Mouse (Mus musculus) forebrain, embryonic 16.5 days (tissue): ENCODE measurements around the gene Spast. TPM values are rescaled to one million over a fixed set of nuclear protein-coding genes. Genes with fewer than 3 reads are reported as not detected.
A peak's percentile ranks its signal among the peaks of the same experiment; 100 is the strongest.
"Not testable (repeated sequence)": the region's sequence is repeated elsewhere in the genome, so short reads cannot be mapped to it uniquely, and the experiment has no call there.

Source experiments
- ATAC-seq: fragments of 200-750 bp; cut with Nextera tagmentation; 2 replicates; pipeline ENCODE4 v1.8.0; 2017; ENCODE audit warnings: mild to moderate bottlenecking, moderate library complexity
- H3K27ac ChIP-seq: fragments of 300-500 bp; sonication (generic); 2 replicates; pipeline ENCODE4 v1.5.1; 2014; ENCODE audit warnings: low read length, control low read depth
- H3K27me3 ChIP-seq: fragments of 300-500 bp; sonication (generic); replicated peaks from 2 replicates; pipeline ENCODE4 v1.6.1; 2014; ENCODE audit warnings: low read length; ENCODE audit not compliant: control insufficient read depth, insufficient read depth
- H3K36me3 ChIP-seq: fragments of 300-500 bp; sonication (generic); 2 replicates; pipeline ENCODE4 v1.6.1; 2014; ENCODE audit not compliant: control insufficient read depth, insufficient read depth
- H3K4me1 ChIP-seq: fragments of 300-500 bp; sonication (generic); replicated peaks from 2 replicates; pipeline ENCODE4 v1.6.1; 2014; ENCODE audit warnings: low read length; ENCODE audit not compliant: control insufficient read depth, insufficient read depth
- H3K4me2 ChIP-seq: fragments of 300-500 bp; sonication (generic); 2 replicates; pipeline ENCODE4 v1.6.1; 2014; ENCODE audit warnings: mild to moderate bottlenecking, low read length, control low read depth
- H3K4me3 ChIP-seq: fragments of 300-500 bp; sonication (generic); replicated peaks from 2 replicates; pipeline ENCODE4 v1.5.1; 2014; ENCODE audit warnings: mild to moderate bottlenecking, low read length, control low read depth
- H3K9ac ChIP-seq: fragments of 300-500 bp; sonication (generic); replicated peaks from 2 replicates; pipeline ENCODE4 v1.6.1; 2014; ENCODE audit warnings: low read depth, low read length, control low read depth
- H3K9me3 ChIP-seq: fragments of 300-500 bp; sonication (generic); 2 replicates; pipeline ENCODE4 v1.6.1; 2016; ENCODE audit warnings: low read length; ENCODE audit not compliant: control insufficient read depth
- WGBS: fragments of 180-500 bp; shearing (Covaris S2); extraction: QIAGEN DNeasy Blood & Tissue Kit; methylation state at CpG from one replicate; pipeline ENCODE4 v1.1.7; 2014; 5-methylcytosine and 5-hydroxymethylcytosine counted together
- polyA plus RNA-seq: library from polyadenylated mRNA; unstranded; fragments of >200 nt; fragmentation: Nextera tagmentation; extraction: Ambion mirVana; gene quantifications from 2 replicates; pipeline ENCODE4 v1.2.1, GENCODE M21; 2015

Gene Spast
- polyA plus RNA-seq, 1 experiment from 2014 or later: 28.3 TPM

DNA sequence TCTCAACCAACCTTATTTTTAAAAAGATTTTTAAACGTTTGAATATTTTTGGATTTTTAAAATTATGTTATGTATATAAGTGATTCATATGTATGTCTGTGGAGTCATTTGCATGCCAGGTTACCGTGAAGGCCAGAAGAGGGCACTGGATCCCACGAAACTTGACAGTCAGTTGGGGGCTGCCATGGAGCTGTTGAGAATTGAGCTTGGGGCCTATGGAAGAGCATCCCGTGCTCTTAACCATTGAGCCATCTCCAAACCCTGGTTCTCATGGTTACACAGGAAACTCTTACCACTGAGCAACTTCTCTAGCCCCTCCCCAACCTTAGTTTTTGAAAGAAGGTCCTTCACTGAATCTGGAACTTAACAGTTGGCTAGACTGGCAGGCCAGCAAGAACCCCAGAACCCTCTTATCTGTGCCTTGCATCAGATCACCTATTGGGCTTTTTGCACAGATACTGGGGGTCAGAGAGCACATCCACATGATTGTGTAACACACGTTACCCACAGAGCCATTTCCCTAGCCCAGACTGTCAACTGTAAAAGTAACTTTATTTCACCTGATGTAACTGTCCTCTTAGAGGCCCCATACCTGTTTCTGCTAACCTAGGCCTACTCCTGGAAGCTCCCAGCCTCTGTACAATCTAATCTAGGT is 16.3 kb upstream of the Spast start:
- Histone ChIP-seq H3K27ac (no peak overlapping the region), H3K27me3 (no peaks in the 10 kb centered on the region), H3K9me3 (no peaks in the 10 kb centered on the region), H3K4me1 (no peaks in the 10 kb centered on the region), H3K9ac (no peak overlapping the region), H3K4me3 (no peak overlapping the region), H3K4me2 (no peak overlapping the region), H3K36me3 (no peaks in the 10 kb centered on the region)
- ATAC-seq: no peak
- 49% methylated on average over 5 of the region's 5 CpGs for WGBS

DNA sequence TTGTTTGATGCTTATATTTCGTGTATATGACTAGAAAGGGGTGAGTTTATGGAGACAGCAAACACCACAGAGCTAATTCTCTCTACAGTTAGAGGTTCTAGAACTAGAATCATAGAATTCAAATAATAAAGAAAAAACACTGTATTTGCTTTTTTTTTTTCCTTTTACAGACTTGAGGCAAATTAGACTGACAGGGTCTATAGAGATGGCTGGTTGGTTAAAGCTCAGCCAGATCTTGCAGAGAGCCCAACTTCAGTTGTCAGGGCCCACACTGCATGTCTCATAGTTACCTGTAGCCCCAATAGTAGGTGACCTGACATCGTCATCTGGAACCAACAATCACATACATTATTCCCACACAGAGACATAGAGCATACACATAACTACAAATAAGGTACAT is 14.9 kb upstream of the Spast start, which contains the start of gene Dpy30:
Gene Dpy30 (minus strand): TSS at position 101 of the 400 bp plus-strand sequence.
- Histone ChIP-seq H3K4me1 (no peaks in the 10 kb centered on the region), H3K9ac (no peak within 1 kb of the TSS), H3K36me3 (no peaks in the 10 kb centered on the region), H3K9me3 (no peaks in the 10 kb centered on the region), H3K4me3 (no peak within 1 kb of the TSS), H3K4me2 (no peak within 1 kb of the TSS), H3K27ac (no peak within 1 kb of the TSS), H3K27me3 (no peaks in the 10 kb centered on the region)
- ATAC-seq: no peak
- 83% methylated on average over 2 of the region's 2 CpGs for WGBS

DNA sequence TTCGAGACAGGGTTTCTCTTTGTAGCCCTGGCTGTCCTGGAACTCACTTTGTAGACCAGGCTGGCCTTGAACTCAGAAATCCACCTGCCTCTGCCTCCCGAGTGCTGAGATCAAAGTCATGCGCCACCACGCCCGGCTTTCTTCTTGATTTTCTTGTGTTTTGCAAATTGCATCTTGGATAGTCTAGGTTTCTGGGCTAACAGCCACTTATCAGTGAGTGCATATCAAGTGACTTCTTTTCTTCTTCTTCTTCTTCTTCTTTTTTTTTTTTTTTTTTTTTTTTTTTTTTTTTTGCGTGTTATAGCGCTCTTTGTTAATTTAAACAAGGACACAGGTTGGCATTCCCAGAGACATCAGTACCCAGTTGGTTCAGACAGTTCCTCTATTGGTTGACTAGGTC is 11.6 kb upstream of the Spast start:
- not testable (repeated sequence) for H3K9me3 ChIP-seq, H3K9ac ChIP-seq, H3K4me1 ChIP-seq, H3K27ac ChIP-seq, H3K4me3 ChIP-seq, H3K4me2 ChIP-seq, H3K36me3 ChIP-seq, H3K27me3 ChIP-seq, ATAC-seq
- WGBS: 87% methylated on average over 7 of the region's 7 CpGs

DNA sequence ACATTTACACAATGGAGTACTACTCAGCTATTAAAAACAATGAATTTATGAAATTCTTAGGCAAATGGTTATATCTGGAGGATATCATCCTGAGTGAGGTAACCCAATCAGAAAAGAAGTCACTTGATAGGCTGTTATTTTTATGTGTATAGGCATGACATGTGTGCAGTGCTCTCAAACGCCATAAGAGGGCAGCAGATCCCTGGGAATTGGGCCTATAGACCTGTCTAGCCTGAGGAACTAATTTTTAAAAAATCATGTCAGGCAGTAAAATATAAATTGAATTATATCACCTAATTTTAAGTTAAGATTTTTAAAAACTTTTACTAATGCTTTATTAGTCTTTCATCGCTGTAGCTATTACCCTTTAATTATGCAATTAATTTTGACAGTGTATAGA is 10.6 kb upstream of the Spast start:
- not testable (repeated sequence) for ATAC-seq, H3K4me2 ChIP-seq, H3K27me3 ChIP-seq, H3K4me3 ChIP-seq, H3K36me3 ChIP-seq, H3K9me3 ChIP-seq, H3K27ac ChIP-seq, H3K9ac ChIP-seq, H3K4me1 ChIP-seq
- 49% methylated on average over 2 of the region's 2 CpGs for WGBS

DNA sequence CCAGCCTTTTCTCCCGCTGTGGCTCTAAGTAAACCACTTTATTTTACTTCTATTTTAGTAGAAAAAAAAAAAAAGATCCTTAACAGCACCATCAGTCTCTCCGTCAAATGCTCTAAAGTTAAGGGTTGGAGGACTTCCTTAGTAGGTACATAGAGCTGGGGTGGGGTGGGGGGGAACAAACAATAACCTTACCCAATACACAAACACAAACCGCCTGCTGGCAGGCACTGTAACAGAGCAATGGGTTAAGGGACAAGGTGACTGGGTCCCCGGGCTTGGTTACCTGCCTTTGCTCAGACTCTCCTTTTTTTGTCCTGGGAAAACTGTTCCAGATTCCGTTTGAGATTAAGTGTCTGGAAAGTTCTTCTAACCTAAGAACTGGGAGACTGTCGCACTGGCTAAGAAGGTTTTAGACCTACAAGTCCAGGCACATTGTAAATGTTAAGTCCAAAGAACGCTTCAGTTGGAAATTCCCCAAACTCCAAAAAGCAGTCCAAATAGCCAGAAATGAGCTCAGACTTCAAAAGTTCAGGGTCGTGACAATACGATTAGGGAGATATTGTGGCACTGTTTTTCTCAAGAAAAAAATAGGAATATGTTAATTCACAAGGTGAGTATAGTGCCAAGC is 7.6 kb upstream of the Spast start:
- WGBS: 82% methylated on average over 9 of the region's 9 CpGs
- Histone ChIP-seq H3K27me3 (no peaks in the 10 kb centered on the region), H3K4me3 (no peak overlapping the region), H3K9ac (no peak overlapping the region), H3K4me1 (no peaks in the 10 kb centered on the region), H3K36me3 (no peaks in the 10 kb centered on the region), H3K4me2 (no peak overlapping the region), H3K9me3 (no peaks in the 10 kb centered on the region), H3K27ac (no peak overlapping the region)
- ATAC-seq: no peak

DNA sequence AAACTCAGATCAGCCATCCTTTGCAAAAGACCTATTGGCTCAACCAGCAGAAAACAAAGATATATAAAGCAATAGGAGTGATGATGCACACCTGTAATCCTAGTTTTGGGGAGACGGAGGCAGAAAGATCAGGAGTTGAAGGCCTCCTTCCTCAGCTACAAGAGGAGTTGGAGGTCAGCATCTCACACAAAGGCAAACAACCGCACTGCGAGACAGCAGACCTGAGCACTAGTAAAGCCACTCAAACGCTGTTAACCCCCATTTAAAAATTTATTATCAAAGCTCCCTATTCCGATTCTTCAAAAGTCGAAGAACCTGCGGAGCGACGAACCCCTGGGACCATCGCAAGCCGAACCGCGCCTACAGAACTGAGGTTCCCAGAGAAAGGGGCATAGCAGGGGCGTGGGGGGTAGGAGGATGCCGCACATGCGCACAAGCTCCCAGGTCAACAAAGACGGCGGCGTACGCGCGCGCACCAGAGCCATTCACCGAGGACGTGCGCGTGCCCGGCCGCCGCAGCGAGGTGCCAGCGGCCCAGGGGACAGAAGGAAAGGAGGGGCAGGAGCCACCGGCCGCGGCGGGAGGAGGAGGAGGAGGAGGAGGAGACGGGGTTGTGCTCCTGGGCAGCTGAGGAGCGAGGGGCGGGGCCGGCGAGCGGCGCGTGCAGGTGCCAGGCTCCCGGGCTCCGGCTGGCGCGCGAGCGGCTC is 409 bp upstream of the Spast start:
- Histone ChIP-seq H3K4me2 (peak overlapping the region; percentile 82), H3K27me3 (no peaks in the 10 kb centered on the region), H3K4me1 (peaks cover 37% of the 10 kb centered on the region), H3K4me3 (peak overlapping the region; percentile 73), H3K9ac (peak overlapping the region; percentile 98), H3K36me3 (no peaks in the 10 kb centered on the region), H3K9me3 (no peaks in the 10 kb centered on the region), H3K27ac (peak overlapping the region; percentile 98)
- peak; percentile 90 for ATAC-seq
- 0% methylated on average over 38 of the region's 50 CpGs for WGBS

DNA sequence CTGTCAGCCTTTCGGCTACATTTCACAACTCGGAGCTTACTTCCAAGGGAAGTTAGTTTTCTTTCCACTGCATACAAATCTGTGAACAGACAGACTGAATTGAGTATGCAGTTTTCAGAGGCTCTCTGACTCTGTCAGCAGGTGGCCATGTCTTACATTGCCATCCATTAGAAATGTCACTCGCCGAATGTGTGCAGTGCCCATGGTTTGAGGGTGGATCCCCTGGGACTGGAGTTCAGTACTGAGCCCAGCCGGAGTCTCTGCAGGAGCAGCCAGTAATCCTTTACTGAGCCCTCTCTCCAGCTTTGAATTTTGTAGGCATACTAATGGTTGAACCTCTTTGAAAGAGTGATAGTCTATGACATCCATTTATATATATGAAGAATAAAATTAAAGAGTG is 2.4 kb downstream of the Spast start:
- Histone ChIP-seq H3K9ac (peak overlapping the region; percentile 44), H3K9me3 (no peaks in the 10 kb centered on the region), H3K27ac (no peak overlapping the region), H3K36me3 (peaks cover 2% of the 10 kb centered on the region; the same call in 1 of the 2 replicates), H3K4me1 (peaks cover 37% of the 10 kb centered on the region), H3K4me2 (peak overlapping the region; percentile 80), H3K27me3 (no peaks in the 10 kb centered on the region), H3K4me3 (peak overlapping the region; percentile 73)
- ATAC-seq: no peak
- 50% methylated on average over 5 of the region's 5 CpGs for WGBS

DNA sequence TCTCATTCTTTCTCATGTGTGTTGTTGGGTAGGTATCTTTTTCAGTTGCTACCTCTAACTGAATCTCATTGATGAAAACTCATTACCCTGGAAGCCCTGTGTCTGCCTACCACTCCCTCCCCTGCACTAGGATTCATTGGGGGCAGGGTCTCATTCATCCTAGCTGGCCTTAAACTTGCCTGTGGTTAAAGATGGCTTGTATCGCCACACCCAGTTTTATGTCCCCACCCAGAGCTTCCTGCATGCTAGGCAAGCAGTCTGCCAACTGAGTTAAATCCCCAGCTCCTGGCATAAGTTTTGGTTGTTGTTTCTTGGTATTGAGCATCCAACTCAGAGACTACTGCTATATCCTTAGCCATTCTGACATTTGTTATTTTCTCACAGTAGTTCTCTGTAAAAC is 24.8 kb downstream of the Spast start:
- ATAC-seq: no peak
- H3K4me1 ChIP-seq: no peaks in the 10 kb centered on the region
- H3K27me3 ChIP-seq: no peaks in the 10 kb centered on the region
- no peak overlapping the region for H3K27ac ChIP-seq
- no peak overlapping the region for H3K9ac ChIP-seq
- no peaks in the 10 kb centered on the region for H3K9me3 ChIP-seq
- no peak overlapping the region for H3K4me2 ChIP-seq
- 88% methylated on average over 1 of the region's 1 CpGs for WGBS
- H3K36me3 ChIP-seq: peaks cover 12% of the 10 kb centered on the region
- no peak overlapping the region for H3K4me3 ChIP-seq

DNA sequence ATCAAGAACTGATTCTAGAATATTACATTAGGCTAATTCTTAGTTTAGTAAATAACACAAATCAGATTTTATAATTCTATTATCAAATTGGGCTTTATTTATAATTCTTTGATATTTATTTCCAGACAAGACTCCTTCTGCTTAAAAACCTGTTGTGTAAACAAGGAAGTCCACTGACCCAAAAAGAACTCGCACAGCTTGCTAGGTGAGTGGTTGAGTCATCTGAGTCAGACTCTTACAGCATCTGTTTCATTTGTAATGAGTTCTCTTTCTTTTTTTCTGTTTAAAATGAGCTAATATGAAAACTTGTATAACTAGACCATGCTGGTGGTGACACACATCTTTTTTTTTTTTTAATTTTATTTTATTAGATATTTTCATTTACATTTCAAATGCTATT is 38.1 kb downstream of the Spast start:
- H3K27me3 ChIP-seq: no peaks in the 10 kb centered on the region
- H3K4me3 ChIP-seq: no peak overlapping the region
- no peaks in the 10 kb centered on the region for H3K9me3 ChIP-seq
- peaks cover 48% of the 10 kb centered on the region for H3K36me3 ChIP-seq
- 93% methylated on average over 1 of the region's 1 CpGs for WGBS
- no peak overlapping the region for H3K4me2 ChIP-seq
- ATAC-seq: no peak
- no peak overlapping the region for H3K27ac ChIP-seq
- no peak overlapping the region for H3K9ac ChIP-seq
- no peaks in the 10 kb centered on the region for H3K4me1 ChIP-seq
